Mouse (Mus musculus) testis, postnatal 10 days (tissue): Measurements from ENCODE around the gene Kansl2.
"Not testable (repeated sequence)": the region's sequence is repeated elsewhere in the genome, so short reads cannot be mapped to it uniquely, and the experiment has no call there.

Experiments used
- DNase-seq: peaks from one replicate; pipeline ENCODE4 v3.0.0; 2021; ENCODE audit warnings: low spot score

Gene Kansl2

DNA sequence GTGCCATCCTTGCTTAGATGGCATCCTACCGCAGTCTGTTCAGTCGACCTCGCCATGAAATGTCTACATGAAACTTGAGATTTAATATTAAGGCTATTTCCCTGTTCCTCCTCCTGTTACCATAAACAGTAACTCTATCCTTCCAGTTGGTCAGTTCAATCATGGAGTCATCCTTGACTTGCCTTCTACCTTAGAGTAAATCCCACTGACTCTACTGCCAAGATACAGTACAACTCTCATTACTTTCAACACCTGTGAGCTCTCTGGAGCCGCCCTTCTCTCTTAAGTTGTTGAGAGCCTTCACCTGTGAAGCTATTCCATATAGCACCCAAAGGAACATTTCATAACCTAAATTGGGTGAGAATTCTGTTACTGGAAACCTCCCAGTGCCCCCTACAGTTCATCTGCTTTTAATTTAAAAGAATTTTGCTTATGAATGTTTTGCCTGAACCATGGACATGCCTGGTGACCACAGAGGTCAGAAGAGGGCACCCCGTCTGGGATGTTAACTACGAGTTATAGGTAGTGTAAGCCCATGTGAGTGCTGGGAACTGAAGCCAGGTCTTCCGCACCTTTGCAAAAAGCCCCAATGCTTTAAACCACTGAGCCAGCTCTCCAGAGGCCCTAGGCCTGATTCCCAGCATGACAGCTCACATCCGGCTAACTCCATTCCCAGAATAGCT, 2.9 kb upstream of the Kansl2 start:
- DNase-seq = no peak

DNA sequence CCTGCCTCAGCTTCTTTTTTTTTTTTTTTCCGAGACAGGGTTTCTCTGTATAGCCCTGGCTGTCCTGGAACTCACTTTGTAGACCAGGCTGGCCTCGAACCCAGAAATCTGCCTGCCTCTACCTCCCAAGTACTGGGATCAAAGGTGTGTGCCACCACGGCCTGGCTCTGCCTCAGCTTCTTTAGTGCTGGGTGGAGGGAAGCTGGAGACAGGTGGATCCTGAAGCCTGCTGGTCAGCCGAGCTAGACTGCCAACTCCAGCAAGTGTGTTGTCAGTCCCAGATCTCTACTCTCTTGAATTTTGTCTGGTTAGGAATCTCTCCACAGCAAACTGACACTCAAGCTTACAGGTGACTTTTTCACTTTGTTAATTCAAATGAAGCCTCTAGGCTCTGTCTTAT, 1.9 kb upstream of the Kansl2 start:
- DNase-seq = no peak

DNA sequence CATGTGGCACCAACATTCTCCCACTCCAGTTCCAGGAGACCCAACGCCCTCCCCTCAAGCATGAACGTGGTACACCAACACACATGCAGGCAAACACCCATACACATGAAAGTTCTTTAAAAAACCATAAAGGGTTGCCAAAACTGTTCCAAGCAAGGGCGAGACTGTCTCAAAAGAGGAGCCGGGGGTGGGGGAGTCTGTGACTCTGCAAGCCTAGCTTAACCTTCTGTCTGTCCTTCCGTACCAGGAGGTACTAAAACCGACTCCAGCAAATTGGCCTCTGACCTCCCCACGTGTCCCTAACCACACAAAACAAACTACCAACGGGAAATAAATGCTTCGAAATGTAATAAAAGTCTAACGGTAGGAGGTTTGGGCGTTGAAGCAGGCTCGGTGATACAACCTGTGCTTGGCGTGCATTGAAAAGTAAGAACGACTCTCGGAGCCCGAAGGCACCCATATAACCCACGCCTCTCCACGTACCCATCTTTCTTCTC, 981 bp downstream of the Kansl2 start:
- DNase-seq = no peak

DNA sequence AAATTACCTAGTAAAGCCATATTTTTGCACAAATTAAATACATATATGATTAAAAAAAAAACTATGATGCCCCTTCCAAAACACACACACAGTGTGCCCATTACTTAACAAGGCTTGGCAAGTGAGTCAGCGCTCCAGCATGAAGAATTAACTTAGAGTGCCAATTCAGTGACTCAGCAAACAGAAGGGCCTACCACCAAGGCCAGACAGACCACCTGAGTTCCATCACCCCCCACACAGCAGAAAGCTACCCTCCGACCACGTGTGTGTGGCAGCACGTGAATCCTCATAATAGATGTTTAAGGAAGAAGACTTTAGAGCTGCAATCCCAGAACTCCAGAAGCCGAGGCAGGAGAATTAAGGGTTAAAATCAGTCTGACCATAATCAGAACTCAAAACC, 1.8 kb downstream of the Kansl2 start:
- DNase-seq = no peak

DNA sequence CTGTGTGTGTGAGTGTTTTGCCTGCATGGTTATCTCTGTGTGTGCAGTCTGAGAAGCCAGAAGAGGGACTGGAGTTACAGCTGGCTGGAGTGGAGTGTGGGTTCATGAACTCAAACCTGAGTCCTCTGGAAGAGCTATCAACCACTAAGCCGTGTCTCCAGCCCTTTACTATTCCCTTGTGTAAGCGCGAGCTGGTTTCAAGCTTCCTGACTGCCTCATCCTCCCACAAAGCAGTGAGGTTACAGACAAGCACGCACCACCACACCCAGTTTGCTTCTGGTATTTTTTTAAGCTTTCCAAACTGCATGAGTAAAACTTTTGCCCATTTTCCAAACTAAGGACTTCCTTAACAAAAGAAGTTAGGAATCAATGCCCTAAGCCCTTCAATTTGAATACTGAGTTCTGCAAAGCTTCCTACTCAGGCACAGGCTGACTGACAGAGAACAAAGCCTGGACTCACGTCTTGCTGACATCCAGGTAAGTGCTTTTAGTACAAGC, 5.9 kb downstream of the Kansl2 start:
- DNase-seq = no peak

DNA sequence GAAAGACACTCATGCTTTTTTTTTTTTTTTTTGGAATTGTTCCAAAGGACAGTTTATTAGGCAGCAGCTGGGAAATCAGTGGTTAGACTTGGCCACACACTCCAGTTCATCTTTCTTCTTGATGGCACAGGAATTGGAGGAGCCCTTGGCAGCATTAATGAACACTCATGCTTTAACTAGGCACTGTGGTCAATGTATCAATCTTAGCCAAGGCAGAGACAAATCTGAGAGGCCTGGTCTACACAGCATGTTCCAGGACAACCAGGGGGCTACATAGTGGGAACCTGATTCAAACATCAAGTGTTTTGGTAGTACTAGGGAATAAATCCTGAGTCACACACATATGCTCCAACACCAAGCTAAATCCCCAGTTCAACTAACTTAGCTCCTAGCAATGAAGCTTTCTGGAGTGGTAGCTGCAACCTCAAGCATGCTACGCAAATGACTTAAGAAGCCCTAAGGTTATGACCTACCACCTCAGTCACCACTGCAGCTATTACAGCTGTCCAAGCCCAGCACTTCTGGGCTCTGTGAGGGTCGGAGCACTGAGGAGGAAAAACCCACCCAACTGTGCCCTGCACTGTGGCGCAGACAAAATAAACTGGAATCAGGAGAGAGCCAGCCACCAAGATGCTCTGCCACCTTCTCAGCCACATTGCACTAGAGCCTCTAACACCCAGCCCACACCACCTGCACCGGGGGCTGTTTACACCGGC, 6.8 kb downstream of the Kansl2 start:
- no peak for DNase-seq

DNA sequence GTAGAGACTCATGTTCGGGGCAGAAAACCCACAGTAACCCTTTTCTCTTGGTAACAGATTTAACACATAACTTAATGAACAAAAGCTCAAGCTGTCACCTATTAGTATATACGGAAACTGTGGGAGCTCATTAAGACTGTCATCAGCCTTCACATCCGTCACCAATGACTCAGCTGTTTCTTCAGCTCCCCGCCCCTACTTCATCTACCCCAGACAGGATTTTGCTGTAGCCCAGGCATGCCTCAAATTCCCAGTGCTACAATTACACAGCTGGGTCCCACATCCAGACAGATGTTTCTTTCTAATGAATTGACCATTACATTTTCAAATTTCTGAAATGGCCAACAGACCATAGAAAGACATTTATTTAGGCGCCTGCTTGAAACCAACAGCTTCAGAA, 8.0 kb downstream of the Kansl2 start:
- DNase-seq = no peak

DNA sequence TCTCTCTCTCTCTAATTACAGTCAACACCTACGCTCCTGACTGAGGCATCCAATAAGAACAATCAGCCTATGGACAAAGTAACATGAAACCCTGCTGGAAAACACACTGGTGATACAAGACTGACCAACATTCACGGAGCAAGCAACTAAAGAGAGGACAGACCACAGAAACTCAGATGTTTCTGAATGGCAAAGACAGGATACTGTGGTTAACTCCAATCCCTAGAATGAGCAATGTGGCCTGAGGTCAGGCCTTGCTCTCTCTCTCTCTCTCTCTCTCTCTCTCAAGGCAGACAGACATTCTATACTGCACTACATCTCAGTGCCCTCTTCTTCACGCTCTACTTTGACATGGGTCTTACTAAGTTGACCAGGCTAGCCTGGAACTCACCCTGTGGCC, 12.8 kb downstream of the Kansl2 start:
- no peak for DNase-seq

DNA sequence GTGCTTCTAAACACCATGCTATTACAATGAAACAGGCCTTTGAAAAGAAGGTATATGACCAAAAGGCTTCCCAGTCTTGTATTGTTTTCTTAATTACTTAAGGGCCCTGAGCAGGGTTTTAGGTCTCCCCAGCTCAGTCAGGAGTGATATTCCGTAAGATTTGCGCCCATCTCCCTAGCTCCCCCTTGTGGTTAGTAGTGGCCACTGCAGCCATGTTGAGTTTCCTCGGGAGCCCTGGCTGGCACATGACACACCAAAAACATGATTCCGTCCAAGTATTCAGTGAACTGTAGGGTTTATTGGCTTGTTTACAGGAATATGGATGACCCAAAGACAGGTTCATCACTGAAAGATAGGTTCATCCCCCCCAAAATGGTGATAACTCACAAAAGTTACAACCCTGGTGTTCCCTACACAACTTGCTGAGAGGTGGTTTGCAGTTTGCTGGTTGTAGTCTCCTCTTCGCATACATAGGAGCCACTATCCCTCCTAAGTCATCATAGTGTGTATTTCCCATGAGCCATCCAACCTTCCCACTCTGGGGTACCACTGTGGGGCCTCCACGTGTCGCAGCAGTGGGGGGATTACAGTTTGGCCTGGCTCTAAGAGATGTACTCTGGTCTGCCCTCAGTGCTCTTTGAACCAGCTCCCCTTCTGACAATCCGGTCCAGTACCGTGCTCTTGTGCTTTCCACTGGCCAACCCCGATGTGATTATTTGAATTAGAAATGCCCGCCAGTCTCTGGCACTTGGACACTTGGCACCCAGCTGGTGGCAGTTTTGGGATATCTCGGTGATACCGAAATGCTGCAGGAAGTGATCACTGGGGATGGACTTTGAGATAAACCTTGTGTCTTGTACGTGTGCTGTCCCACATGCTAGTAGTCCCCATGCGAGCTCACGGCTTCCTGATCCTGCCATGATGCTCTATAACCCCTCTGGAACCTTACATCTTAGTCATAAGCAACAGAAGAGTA, 16.4 kb downstream of the Kansl2 start:
- peak; percentile 74 for DNase-seq

DNA sequence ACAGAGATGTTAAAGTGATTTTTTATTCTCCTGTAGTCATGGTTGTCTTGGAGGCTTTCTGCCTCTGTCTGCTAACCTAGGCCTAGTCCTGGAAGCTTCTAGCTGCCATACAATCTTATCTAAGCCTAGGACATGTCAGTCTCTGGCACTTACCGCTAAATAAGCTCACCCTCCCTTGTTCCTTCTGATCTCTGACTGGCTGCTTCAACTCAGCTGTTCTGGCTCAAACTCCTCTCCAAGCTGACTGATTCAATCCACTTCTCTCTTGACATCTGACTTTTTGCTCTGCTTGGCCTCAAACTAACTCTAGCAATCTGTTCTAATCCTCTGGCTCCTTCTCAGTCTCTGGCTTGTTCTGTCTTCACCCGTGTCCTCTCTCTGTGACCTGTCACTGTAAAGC, 19.2 kb downstream of the Kansl2 start:
- DNase-seq = not testable (repeated sequence)

DNA sequence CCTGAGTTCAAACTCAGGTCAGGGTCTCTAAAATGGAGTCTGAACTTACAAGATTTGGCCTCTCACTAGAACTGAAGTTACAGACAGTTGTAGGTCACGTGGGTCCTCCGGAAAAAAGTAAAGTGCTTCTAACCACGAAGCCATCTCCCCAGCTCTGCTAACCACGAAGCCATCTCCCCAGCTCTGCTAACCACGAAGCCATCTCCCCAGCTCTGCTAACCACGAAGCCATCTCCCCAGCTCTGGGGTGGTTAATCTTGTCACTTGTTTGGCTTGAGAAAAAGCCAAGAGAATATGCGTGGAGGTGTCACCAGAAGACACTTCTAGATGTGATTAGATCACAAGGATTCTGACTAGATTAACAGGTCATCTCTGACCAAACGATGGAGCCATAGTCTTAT, 19.9 kb downstream of the Kansl2 start:
- no peak for DNase-seq

DNA sequence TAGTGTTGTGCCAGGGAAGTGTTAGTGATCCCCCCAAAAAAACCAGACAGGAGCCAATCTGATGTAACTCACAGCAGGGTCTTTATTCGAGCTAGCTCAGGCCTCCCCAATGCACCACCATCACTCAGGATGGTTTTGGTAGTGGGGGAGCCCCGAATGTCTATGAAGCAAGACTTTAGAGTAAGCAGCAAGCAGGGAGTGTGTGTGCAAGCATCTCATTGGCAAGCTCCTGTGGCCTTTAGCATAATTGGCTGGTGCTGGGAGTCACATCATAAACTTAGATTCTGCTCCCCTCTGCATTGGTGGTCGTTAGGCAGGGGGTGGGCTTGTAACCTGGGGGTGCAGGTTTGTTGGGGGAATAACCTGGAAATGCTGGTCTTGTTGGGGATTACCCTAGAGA, 20.4 kb downstream of the Kansl2 start:
- not testable (repeated sequence) for DNase-seq

DNA sequence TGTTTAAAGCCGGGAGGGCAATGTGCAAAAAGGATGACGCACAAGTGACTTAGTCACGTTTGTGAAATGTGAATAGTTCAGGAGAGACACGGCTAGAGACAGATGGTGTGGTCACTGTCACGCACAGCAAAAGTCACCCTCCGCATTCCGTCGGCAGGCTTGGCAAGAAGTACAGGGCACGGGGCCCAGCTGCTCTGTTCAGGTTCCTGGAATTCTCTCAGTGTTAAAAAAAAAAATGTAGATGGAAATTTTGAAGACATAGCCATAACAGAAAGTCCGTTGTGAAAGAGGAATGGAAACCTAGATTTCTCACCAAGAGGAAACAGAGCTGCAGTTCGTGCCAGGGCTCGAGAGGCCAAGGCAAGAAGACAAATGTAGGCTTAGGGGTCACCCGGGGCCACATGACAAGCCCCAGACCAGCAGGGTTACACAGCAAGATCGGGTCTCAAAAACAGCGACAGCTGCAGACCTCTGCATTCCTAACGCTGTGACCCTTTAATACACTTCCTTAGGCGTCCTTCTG, 21.2 kb downstream of the Kansl2 start:
- DNase-seq = no peak

DNA sequence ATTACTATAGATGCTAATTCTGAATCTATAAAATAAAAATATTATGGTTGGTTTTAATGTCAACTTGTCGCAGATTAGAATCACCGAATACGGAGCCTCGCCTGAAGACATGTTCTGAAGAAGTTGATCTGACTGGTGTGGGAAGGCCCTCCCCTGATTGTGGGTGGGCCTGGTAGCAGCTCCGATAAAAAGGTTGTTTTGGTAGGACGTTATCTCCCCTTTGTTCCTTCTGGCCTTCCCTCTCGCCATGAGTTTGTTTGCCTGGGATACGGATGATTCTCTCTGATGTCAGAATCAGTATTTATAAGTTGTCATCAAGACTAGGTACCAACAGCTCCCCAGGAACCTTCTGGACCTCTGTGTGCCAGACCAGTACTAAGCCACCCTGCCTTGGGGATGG, 21.8 kb downstream of the Kansl2 start:
- DNase-seq = no peak

DNA sequence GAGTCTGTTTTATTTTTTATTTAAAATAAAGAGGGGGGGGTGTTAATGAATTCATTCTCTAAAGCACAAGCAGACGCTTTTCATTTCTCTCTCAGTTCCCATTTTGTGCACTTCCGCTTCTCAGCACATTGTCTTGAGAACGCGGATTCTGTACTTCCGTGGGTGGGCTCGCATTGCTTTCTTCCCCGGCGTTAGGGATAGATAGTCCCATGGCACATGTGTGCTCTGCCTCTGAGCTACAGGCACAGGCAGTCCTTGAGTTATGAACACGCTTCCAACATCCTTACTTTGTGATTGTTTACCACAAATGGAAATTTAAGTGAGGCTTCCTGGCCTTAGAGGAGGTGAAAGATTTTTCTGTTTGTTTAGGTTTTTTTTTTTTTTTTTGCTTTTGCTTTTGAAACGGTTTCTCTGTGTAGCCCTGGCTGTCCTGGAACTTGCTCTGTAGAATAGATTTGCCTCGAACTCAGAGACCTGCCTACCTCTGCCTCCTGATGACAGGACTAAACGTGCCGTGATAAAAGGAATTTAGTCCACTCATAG, 22.6 kb downstream of the Kansl2 start:
- DNase-seq = no peak

DNA sequence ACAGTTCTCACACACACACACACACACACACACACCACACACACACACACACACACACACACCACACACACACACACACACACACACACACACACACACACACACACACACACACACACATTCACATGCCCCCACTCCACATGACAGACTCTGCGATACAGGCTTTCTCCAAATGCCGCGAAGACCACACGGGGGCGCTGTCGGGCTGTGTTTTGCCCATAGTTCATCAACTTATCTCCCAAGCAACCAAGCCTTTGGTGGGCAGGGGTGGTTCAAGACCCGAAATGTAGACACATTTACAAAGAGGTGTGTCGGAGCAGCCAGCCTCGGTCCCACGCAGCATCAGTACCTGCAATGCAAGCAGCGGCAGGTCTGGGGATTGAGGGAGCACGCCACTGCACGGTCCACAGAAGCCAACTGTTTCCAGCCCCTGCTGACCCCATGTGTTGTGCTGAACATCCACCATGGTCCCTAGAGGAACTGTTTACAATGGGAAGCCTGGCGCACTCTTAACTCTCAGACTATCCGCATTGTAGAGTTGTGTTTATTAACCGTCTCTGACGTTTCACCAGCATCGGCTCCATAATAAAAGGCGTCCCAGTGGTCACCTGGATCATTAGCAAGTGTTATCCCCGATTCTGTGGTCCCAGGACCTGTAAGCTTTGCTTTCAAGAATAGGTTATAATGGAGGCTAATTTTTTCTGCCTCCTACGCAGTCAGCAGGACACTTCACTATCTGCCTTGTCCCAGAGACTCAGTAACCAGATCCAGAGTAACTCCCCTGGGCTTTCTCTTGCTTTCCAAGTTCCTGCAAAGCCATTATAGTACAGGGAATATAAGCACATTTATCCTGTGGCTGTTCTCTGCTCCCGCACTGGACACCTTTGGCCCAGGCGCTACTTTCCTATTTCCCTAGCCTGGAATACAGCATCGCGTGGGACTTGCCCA, 23.4 kb downstream of the Kansl2 start:
- DNase-seq = peak; percentile 88

DNA sequence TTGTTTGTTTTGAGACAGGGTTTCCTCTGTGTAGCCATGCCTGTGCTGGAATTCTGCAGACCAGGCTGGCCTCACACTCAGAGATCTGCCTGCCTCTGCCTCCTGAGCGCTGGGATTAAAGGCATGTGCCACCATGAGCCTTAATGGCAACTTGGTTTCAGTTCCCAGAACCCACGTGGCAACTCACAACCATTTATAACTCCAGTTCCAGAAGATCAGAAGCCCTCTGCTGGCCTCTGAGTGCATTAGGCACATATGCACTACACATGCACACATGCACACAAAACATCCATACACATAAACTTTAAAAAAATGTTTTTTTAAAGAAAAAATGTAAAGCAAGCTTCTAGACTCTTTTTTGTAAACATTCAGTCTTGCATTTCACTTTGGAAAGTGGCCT, 24.7 kb downstream of the Kansl2 start:
- DNase-seq = no peak

DNA sequence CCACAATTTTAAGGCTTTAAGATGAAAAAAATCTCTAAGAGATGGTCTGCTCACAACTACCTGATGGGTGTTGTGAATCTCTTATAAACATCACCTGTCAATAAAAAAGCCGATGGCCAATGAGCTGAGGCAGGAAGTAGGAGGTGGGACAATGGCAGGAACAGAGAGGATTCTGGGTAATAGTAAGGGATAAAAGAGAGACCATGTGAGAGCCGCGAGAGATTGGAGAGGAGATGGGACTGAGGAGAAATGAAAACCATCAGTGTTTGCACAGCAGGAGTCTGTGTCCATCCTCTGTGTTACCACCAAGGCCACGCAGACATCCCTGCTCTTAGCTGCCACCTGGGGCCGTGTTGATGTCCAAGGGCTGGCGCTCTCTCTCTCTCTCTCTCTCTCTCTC, 26.7 kb downstream of the Kansl2 start:
- DNase-seq = no peak

DNA sequence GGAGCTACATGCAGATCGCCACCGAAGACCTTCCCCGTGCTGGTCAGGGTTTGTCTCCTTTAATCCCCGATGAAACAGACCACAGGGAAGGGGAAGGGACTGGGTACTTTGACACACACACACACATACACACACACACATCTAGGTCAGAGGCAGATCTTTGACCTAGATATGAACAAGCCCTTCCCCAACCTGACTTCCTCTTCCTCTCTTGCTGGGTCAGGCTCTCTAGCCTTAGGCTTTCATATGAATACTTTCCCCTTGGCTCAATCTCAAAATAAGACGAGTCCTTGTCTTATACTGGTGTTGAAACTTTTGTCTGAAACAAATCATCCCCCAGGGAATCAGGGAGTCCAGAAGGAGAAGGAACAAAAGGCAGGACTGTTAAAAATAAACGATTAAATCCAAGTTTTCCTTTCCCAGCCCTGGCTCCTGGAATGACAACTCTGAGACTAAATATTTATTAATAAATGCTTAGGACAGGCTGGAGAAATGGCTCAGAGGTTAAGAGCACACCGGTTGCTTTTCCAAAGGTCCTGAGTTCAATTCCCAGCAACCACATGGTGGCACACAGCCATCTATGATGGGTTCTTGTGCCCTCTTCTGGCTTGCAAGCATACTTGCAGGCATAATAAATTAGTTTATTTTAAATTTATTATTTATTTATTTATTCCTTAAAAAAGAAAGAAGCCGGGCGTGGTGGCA, 27.7 kb downstream of the Kansl2 start:
- DNase-seq = no peak

DNA sequence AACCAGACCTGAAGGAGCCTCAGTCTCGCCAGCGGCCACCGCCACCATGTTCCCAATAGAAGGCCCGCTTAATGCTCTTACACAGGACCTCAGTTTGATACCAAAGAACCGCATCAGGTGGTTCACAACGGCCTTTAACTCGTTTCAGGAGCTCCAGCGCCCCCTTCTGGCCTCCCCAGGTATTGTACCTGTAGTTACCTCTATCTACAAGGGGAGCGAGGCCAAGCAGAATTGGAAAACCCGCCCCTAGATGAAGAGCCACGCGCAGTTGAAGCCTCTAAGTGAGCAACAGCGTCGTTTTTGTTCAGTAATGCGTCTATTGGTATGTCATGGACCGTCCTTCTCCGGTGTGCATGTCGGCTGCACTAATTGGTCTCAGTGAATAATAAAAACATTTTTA, 29.6 kb downstream of the Kansl2 start:
- peak; percentile 91 for DNase-seq
